Mouse (Mus musculus): ENCODE measurements around the gene Gng11.

GRCm38 (mm10) chr6:4004808-4005207, 1.1 kb downstream of the Gng11 start:
- TF ChIP-seq EP300 (IDR thresholded peaks at IDR 0.05; ENCODE audit: low read length) (no peak), NRF1 (IDR thresholded peaks at IDR 0.05; ENCODE audit: low read depth, low read length) (no peak)
